Mouse (Mus musculus) bone marrow macrophage, adult 2 months (primary cell): Measurements from ENCODE around the gene Nrxn1. TPM values are rescaled to one million over a fixed set of nuclear protein-coding genes. Genes with fewer than 3 reads are reported as not detected.

Experiments
- H3K27ac ChIP-seq: 2 replicates; pipeline ENCODE4 v1.5.1; 2012; ENCODE audit warnings: low read depth, low read length; ENCODE audit not compliant: insufficient read depth
- H3K4me1 ChIP-seq: 2 replicates; pipeline ENCODE4 v1.6.1; 2012; ENCODE audit warnings: low read length; ENCODE audit not compliant: control insufficient read depth, insufficient read depth
- H3K4me3 ChIP-seq: 2 replicates; pipeline ENCODE4 v1.5.1; 2012; ENCODE audit warnings: mild to moderate bottlenecking, low read length, moderate library complexity; ENCODE audit not compliant: insufficient read depth
- CTCF ChIP-seq: IDR thresholded peaks from 2 replicates; pipeline ENCODE4 v1.5.1; 2012; ENCODE audit warnings: low read depth, mild to moderate bottlenecking, low read length, moderate library complexity
- POLR2A ChIP-seq: IDR thresholded peaks from 2 replicates; pipeline ENCODE4 v1.6.1; 2012; ENCODE audit warnings: mild to moderate bottlenecking, low read depth, low read length, borderline replicate concordance
- polyA plus RNA-seq: library from polyadenylated mRNA; stranded (reverse); fragments of >200 nt; gene quantifications from 2 replicates; pipeline ENCODE4 v1.2.4, GENCODE M21; 2012; ENCODE audit not compliant: missing spikeins, insufficient read depth, insufficient read length

Gene Nrxn1
- 0.56 TPM in 1 of 2 replicates, not detected in the other for polyA plus RNA-seq

- TF ChIP-seq CTCF (no peak), POLR2A (no peak)
- Histone ChIP-seq H3K27ac (no peak within 1 kb of the TSS), H3K4me1 (no peaks in the 10 kb centered on the region), H3K4me3 (no peak within 1 kb of the TSS)
These were observed at the start of gene Nrxn1 for GRCm38 (mm10) chr17:91093042-91093080. Gene Nrxn1 (minus strand): TSS chr17:91093071.

DNA sequence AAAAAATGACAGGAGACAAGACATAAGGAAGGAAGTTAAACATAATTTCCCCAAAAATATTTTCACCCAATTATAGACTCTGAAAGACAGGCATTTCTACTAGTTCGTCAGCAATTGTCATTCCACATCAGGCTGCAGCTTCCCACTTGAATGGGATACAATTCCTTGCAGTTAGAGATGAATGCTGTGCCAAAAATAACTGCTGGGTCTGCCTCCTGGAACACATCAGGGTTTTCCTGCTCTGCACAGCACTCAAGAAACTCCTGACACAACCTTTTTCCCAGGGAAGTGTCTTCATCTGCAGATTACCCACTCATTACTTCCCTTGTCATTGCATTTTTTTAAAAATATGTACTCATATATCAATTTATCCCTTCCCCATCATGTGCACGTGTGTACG is 44.0 kb upstream of the Nrxn1 start:
- Histone ChIP-seq H3K4me1 (no peaks in the 10 kb centered on the region), H3K27ac (no peak overlapping the region), H3K4me3 (no peak overlapping the region)
- TF ChIP-seq POLR2A (no peak), CTCF (no peak)

DNA sequence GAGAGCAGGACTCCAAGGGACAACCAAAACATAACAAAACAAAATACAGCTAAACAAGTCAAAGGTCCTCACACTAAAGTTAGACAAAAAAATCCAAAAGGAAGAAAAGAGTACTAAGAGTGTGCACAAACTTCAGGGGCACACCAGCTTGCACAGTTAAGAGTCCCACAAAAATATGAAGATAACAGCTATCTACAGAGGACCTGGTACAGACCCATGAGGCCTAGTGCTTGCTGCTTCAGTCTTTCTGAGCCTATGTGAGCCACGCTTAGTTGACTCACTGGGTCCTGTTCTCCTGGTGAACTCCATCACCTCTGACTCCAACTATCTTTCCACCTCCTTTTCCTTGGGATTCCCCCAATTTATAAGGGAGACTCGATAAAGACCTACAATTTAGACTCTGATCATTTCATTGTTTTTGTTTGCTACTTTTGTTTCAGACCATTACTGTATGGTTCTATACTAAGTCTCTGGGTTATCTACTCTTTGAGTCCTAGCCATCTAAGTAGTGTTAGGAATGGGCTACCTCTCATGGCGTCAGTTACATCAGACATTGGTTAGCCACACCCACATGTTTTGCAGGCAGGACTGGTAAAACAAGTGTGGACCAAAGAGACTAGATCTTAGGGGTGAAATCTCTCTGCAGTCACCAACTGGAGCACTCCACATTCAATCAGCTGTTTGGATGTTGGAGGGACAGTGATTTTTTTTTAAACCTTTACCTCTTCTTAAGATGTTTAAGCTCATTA is 20.2 kb upstream of the Nrxn1 start:
- TF ChIP-seq CTCF (no peak), POLR2A (no peak)
- Histone ChIP-seq H3K4me1 (no peaks in the 10 kb centered on the region), H3K27ac (no peak overlapping the region), H3K4me3 (no peak overlapping the region)

DNA sequence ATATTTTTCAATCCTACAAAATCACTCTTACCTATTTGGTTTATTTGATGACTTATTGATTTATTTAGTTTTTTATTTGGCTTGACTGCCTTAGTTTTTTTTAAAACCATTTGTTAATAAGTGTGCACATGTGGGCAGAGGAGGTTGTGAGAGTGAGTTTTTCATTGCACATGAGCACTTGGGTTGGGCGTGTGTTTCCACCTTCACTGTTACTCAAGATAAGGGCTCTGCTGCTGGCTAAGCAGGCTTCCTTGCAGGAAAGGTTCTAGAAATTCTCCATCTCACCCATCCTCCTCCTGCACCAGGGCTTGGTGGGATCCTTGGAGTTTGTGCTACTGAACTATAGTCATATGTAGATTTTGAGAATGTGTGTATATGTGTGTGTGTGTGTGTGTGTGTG is 19.2 kb upstream of the Nrxn1 start:
- no peak overlapping the region for H3K4me3 ChIP-seq
- no peaks in the 10 kb centered on the region for H3K4me1 ChIP-seq
- TF ChIP-seq POLR2A = no peak
- no peak for TF ChIP-seq CTCF
- no peak overlapping the region for H3K27ac ChIP-seq

DNA sequence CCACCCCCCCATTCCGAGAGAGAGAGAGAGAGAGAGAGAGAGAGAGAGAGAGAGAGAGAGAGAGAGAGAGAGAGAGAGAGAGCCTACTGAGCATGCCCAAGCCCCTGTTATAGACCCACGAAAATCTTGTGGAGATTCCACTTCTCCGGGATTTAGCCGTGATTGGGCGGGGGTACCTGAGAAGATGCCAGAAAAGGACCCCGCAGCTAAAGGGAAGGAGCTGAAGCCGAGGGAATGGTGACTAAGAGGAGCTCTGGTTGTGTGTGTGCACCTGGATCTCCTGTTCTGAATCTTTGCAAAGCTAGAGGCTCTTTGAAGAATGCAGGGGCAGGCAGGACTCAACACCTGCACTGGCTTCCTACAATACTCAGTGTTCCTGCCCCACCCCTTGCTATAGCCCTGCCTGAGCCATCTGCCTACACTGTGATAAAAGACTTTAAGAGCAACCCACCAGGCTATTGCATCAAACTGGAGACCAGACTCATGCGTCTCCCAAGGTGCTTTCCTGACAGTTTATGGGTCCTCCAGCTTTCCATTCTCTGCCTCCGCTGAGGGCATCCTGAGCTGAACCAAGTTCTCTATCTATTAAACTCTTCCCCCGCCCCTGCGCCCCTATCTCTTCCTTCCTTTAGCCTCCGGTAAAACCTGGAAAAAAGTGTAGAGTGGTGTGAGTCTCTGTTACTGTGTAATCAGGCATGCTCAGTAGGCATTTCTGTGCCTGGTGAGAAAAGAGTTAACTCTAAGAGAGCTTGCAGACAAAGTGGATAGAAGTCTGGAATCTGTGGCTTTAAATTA is 407 bp upstream of the Nrxn1 start:
- no peaks in the 10 kb centered on the region for H3K4me1 ChIP-seq
- H3K27ac ChIP-seq = no peak overlapping the region
- TF ChIP-seq CTCF (no peak), POLR2A (no peak)

DNA sequence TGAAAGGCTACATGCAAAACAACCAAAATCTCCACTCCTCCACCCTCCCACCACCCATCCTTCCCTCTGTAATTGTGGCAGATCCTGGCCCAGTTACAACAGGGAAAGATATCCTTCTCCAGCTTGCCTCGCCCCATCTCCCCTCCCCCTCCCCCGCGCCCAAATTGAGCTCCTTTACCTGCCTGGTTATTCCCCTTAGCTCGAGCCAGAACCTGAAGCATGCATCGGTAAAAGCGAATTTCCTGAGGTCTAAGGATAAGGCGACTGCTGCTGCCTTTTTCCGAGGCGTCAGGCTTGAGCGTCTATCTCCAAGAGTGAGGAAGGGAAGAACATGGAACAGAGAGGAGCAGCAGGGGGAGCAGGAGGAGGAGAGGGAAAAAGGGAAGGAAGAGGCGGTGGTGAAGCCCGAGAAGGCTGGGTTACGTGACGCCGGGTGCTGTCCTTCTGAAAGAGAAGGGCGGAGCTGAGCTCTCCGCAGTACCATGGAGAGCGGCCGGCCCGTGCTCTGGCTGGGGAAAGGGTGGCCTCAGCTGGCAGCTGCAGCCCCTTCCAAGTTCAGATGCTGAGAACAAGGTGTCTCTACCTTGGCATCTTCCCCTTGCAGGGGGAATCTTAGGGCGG is 340 bp downstream of the Nrxn1 start:
- no peaks in the 10 kb centered on the region for H3K4me1 ChIP-seq
- TF ChIP-seq POLR2A (no peak), CTCF (no peak)
- no peak overlapping the region for H3K27ac ChIP-seq
- no peak overlapping the region for H3K4me3 ChIP-seq

More for the DNA sequence above, 407 bp upstream of the Nrxn1 start:
- H3K4me3 ChIP-seq = no peak overlapping the region

GRCm38 (mm10) chr17:91090631-91091030 is 2.2 kb downstream of the Nrxn1 start:
- no peaks in the 10 kb centered on the region for H3K4me1 ChIP-seq
- H3K27ac ChIP-seq = no peak overlapping the region
- no peak overlapping the region for H3K4me3 ChIP-seq
- TF ChIP-seq POLR2A = no peak
- TF ChIP-seq CTCF = no peak

DNA sequence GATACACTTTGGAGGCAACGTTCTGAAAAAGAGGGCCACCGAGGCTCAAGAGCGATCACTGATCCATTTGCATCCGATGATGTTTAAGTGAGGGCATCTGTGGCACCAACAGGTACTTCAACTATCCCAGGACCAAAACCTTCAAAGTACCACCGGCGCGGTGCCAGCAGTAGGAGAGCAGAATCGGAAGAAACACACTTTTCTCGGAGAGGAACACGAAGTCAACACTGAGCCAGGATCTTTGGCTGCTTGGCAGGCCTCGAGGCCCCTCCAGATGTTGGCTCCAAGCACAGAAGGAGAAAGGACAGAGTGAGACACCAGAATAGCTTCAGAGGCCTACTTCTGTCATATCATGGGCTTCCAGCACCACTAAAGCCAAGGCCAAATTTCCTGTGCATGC is 3.9 kb downstream of the Nrxn1 start:
- no peak overlapping the region for H3K4me3 ChIP-seq
- H3K27ac ChIP-seq = no peak overlapping the region
- no peak for TF ChIP-seq CTCF
- H3K4me1 ChIP-seq = no peaks in the 10 kb centered on the region

DNA sequence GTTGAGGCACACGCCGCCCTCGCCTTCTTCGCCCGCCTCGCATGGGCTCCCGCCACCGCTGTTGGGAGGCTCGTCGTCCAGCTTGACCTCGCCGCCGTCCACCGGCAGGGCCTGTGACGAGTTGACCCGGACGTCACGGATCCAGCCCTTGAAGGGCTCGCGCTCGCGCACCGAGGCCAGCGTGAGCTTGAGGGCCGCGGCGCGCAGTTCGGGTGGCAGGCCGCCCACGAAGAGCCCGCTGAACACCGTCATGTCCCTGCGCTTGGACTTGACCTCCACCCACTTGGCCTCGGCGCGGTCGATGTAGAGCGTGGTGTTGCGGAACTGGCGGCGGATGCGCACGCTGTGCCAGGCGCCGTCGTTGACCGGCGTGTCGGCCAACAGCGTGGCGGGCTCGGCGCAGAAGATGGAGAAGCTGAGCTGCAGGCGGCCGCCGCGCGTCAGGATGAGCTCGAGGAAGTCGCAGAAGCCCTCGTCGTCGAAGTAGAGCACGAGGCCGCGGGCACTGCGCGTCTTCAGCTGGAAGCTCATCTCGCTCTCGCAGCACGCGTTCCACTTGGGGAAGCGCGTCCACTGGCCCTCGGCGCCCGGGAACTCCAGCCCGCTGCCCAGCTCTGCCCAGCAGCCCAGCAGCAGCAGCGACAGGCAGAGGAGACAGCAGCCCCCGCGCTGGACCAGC is 4.7 kb downstream of the Nrxn1 start:
- no peak overlapping the region for H3K27ac ChIP-seq
- no peak overlapping the region for H3K4me3 ChIP-seq
- no peaks in the 10 kb centered on the region for H3K4me1 ChIP-seq
- TF ChIP-seq CTCF (no peak), POLR2A (no peak)

DNA sequence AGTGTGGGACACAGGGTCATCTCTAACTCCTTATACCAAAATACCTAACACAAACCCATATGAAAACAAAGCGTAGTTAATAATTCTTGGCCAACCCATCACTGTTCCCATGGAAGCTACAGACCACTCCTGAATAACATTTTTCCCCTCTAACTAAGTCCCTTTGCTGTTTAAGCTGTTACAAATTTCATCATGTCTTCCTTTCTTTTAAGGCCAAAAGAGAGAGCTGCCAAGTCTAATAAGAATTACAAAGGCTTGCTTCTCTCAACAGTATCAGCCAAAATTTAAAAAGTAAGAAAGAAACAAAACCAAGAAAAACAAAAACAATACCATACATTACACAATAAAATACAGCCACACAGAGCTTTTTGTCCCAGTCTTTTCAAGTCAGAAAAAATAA is 6.5 kb downstream of the Nrxn1 start:
- TF ChIP-seq CTCF (no peak), POLR2A (no peak)
- Histone ChIP-seq H3K4me1 (no peaks in the 10 kb centered on the region), H3K27ac (no peak overlapping the region), H3K4me3 (no peak overlapping the region)
